Mouse (Mus musculus): Measurements from ENCODE around the gene Tmc6.

The Tmc6 gene

GRCm38 (mm10) chr11:117781199-117781821, 688 bp downstream of the Tmc6 start:
- 35% methylated on average over 18 of the region's 18 CpGs for whole genome bisulfite sequencing

DNA sequence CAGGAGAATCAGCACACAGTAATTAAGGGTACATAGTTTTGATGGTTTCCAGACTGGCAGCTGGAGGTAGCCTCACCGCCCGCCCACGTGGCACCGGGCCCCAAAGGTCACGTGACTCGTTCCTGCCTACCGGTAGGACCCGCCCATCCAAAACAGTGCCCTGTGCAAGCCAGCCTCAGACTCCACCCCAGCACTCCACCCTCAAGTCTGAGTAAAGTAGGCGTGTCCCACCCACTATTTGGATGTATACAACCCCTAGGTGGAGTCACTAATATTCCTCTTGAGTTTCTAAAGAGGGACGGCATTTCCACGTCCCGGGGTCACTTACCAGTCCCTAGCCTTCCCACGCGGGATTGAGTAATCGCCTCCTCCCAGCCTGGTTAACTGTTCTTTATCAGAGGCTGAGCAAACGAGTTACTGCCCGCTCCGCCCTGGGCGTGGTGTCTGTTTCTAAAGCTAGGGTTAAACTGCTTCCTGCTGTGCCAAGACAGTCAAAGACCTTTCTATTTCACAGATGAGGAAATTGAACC, 1.4 kb downstream of the Tmc6 start:
- WGBS, result 9% methylated on average over 19 of the region's 19 CpGs

DNA sequence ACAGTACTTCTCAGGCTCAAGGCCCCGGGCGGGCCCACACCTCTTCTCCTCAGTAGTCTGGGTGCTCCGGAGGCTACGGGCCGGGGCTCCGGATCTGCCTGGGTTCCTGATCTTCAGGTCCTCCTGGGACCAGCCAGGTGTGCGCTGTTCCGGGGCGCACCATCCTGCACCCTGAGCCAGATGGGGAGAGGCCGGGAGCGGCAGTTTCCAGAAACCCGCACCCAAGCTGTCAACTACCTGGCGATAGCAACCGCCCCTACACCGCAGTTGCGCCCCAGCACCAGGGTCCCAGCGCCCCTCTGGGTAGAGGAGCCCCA, 1.8 kb downstream of the Tmc6 start:
- 5% methylated on average over 17 of the region's 17 CpGs for WGBS

- 24% methylated on average over 38 of the region's 38 CpGs for WGBS
These were observed 2.4 kb downstream of the Tmc6 start for GRCm38 (mm10) chr11:117779434-117780198.

DNA sequence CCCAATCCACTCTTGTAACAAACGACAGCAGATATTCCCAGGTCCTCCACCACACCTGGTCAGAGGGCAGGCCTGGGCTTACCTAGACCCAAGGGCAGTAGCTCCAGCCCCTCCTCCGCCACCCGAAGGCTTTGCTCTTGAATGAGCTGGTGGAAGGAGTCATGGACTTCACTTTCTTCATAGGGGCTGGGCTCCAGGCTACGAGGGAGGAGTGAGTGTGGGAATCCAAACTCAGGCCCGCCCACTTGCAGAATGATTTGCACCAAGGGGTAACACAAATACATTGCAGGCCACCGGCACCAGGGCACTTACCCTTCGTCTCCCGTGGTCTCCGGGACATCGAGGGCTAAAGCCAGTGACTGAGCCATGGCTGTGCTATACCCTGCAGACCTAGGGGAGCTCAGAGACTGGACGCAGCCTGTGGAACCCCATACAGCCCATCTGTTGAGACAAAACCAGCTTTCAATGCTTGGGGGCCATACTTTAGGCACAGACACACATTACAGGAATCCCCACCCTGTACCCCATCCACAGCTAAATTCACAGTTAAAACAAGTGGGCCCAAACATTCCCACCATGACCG, 3.1 kb downstream of the Tmc6 start:
- 73% methylated on average over 12 of the region's 12 CpGs for WGBS

DNA sequence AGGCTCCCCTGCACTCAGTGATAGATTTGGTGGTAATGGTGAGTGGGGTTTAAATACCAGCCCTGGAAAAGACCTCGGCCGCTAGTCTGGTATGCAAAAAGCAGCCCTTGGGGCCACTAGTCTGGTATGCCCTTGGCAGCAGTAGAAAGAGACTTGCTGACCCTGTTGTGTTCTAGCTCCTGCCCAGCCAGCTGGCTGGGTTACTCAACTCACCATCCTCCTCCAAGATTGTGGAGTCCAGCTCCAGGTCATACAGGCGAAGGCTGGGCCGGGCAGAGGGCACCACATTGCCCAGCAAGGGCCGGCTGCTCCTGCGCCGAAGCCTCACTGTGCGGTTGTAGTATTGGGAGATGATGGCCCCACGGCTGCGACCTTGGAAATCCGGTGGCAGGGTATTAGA, 4.0 kb downstream of the Tmc6 start:
- 91% methylated on average over 11 of the region's 11 CpGs for WGBS

GRCm38 (mm10) chr11:117777111-117777510, 4.9 kb downstream of the Tmc6 start:
- 92% methylated on average over 5 of the region's 5 CpGs for WGBS

GRCm38 (mm10) chr11:117776085-117776792, 5.8 kb downstream of the Tmc6 start:
- 94% methylated on average over 14 of the region's 14 CpGs for WGBS

DNA sequence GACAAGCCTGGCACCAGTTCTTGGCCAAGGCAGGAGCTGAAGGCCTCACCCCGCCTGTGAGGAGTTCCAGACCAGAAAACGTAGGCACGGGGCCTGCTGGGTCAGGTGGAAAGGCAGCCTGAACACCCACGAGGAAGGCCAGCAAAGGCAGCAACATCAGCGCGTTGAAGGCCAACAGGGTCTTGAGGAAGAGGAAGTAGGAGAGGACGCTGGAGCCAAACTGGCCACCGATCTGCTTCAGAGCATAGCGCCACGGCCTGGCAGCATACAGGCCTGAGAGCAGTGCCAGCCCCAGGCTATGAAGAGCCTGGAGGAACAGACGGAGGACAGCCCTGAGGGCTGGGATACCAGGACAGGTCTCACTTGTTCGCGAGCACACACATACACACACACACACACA, 6.5 kb downstream of the Tmc6 start:
- WGBS, result 85% methylated on average over 13 of the region's 13 CpGs

GRCm38 (mm10) chr11:117774925-117775324, 7.1 kb downstream of the Tmc6 start:
- WGBS, result 88% methylated on average over 10 of the region's 10 CpGs

DNA sequence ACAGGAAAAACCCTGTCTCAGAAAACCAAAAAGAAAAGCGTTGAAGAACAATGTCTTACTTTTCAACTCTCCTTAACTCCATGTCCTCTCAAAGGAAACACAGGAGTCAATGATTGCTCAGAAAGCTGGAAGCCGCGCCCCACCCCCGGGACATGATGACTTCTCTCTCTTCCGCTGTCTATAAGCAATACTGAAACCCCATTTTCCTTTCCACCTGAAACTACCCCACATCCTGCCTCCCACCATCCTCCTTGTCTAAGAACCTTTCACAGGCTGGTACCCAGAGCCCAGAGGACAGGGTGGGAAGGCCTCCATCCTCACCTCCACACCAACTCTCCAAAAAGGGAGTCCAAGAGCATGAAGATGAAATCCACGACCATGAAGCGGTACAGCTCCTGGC, 9.6 kb downstream of the Tmc6 start:
- WGBS, result 95% methylated on average over 7 of the region's 7 CpGs

- 69% methylated on average over 10 of the region's 10 CpGs for WGBS
These were observed 11.6 kb downstream of the Tmc6 start for GRCm38 (mm10) chr11:117770407-117770806.

GRCm38 (mm10) chr11:117769683-117770047, 12.3 kb downstream of the Tmc6 start:
- 41% methylated on average over 7 of the region's 7 CpGs for WGBS

- 58% methylated on average over 20 of the region's 20 CpGs for WGBS
These were observed 13.0 kb downstream of the Tmc6 start for GRCm38 (mm10) chr11:117768725-117769682.

DNA sequence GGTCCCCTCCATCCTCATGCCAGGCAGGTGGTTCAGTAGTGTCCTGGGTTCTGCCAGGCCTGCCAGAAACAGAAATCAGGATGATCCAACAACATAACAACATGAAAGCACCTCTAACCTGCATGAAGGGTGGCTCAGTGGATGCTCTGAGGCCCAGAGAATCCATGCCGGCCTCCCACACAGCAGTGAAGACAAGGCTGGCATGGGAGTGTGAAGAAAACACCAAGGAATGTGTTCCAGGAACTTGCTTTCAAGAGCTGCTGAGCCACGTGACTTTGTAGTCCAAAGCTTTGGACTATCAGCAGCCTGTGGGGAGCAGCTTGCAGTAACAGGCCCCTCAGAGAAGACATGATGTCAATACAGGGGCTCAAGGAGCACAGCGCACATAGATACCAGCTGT, 15.7 kb downstream of the Tmc6 start:
- 57% methylated on average over 3 of the region's 3 CpGs for WGBS

DNA sequence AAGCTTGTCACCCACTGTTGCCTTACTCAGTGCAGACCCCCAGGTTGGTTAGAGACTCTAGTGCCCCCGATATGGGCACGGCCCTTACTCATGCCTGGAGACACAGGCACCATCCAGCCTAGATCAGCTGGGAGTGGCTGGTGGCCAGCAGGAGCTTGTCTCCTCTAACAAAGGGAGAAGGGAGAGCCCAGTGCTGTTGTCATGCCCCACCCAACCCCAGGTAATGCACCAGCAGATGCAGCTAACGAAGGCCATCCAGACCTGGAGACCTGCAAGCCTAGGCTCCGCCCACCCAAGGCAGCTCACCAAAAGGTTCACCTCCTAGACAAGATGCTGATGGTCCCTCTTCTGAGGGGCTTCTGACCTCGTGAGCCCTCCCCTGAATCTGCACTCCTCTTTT, 16.6 kb downstream of the Tmc6 start:
- WGBS, result 92% methylated on average over 5 of the region's 5 CpGs

GRCm38 (mm10) chr11:117764319-117764718, 17.7 kb downstream of the Tmc6 start:
- WGBS, result 84% methylated on average over 9 of the region's 9 CpGs

- 51% methylated on average over 12 of the region's 12 CpGs for WGBS
These were observed 19.8 kb downstream of the Tmc6 start for GRCm38 (mm10) chr11:117762246-117762645.

GRCm38 (mm10) chr11:117761801-117762200, 20.2 kb downstream of the Tmc6 start:
- 65% methylated on average over 13 of the region's 13 CpGs for WGBS

DNA sequence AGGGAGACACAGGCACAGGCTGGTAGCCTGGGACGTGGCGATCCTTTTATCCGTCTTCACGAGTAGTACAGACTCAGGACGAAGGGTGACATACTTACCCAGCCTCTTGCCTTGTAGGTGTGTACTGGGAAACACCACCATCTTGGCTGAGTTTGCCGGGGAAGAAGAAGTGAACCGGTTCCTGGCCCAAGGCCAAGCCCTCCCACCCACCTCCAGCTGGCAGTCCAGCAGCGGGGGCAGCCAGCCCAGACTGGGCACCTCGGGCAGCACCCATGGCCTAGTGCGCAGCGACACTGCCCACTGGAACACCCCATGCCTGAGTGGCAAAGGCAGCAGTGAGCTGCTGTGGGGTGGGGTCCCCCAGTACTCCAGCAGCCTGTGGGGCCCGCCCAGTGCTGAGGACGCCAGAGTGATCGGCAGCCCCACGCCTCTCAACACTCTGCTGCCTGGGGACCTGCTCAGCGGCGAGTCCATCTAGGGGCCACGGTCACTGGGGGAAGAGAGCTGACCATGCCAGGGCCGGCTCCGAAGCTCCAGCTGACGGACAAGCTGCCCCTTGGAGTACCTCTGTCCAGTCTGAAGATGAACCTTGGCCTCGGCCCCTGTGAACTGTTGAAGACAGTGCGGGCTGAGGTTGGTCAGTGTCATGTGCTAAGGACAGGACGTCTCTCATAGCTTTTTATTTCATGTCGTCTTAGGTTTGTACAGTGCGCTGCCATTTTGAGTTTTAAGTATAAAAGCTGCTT, 21.5 kb downstream of the Tmc6 start:
- 74% methylated on average over 26 of the region's 26 CpGs for WGBS

DNA sequence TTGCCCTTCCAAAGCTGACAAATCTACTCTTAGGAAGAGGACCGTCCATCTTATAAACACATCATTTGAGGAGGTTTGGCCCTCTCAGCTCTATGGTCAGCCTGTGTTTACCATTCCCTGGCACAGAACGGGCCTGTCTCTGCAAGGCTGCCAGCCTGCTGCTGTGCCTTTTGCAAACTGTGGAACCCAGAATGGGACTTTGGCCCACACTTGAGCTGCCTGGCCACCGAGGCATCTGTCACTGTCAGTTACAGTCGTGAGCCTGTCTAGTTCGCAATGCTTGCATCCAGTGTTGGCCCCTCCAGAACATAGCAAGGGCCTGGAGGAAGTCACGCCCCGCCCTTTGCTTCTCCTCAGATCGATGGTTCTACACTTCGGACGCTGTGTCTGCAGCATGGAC, 22.7 kb downstream of the Tmc6 start:
- WGBS, result 77% methylated on average over 10 of the region's 10 CpGs

All from cerebral cortex, adult 2 months (tissue).